Mouse (Mus musculus): ENCODE results near the gene Syt1.

DNA sequence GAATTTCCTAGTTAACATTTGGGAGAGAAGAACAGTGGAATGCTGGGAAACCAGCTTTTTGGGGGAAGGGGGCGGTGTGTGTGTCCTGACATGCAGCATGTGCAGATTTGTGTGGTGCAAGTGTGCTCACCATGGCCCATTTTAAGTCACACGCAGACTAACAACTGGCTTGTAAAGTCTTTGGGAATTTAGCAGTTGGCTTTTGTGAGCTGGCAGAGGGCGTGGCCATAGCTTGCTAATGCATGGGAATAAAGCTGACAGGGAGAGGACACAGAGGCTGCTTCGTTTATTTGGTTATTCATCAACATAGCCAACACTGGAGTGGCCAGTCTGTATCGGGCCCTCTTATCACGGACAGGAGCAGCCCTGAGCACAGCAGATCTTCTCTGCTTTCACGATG lies 505.9 kb downstream of the Syt1 start:
- no peak for TF ChIP-seq CTCF (IDR thresholded peaks at IDR 0.05)
- no peak for TF ChIP-seq EP300 (IDR thresholded peaks at IDR 0.05)
